Mouse (Mus musculus): ENCODE measurements around the gene Ptges3. TPM values are rescaled to one million over a fixed set of nuclear protein-coding genes. Genes with fewer than 3 reads are reported as not detected.

Gene Ptges3
- 493 and 571 TPM in 2 replicates for polyA plus RNA-seq (2015; fragmentation: Nextera tagmentation; extraction: Ambion mirVana)

- H3K27me3 ChIP-seq = no peaks in the 10 kb centered on the region
- H3K4me3 ChIP-seq (replicated peaks) = peak within 1 kb of the TSS; percentile 94
- peak; percentile 94 for ATAC-seq (replicated peaks; ENCODE audit: low FRiP score)
- peak within 1 kb of the TSS; percentile 98 for H3K27ac ChIP-seq
- peaks cover 14% of the 10 kb centered on the region for H3K36me3 ChIP-seq
- H3K9me3 ChIP-seq (replicated peaks) = no peaks in the 10 kb centered on the region
- H3K4me1 ChIP-seq = peaks cover 25% of the 10 kb centered on the region
- peak within 1 kb of the TSS; percentile 89 for H3K4me2 ChIP-seq
- 0% methylated on average over 52 of the region's 72 CpGs for WGBS
- peak within 1 kb of the TSS; percentile 83 for H3K9ac ChIP-seq
These were observed at the start of gene Ptges3 for GRCm38 (mm10) chr10:128058601-128059151. TSS of gene Ptges3 (plus strand) at chr10:128058954.

DNA sequence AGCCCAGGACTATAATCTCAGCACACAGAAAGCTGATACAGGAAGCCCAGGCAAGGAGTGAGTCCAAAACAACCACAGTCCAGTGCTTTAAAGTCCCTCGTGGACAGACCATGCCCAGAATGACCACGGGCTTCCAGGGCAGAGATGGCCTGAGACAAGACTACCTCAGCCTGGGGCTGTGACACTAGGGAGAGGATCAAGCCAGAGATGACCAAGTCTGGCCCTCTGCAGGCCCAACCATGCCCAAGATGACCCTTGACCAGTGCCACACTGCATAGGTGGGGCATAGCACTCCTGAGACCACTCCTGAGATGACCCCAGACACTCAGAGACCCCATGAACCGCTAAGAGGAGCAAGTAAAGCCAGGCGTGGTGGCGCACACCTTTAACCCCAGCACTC lies 49.0 kb upstream of the Ptges3 start:
- Histone ChIP-seq H3K27me3 (no peaks in the 10 kb centered on the region), H3K9me3 (replicated peaks) (no peaks in the 10 kb centered on the region), H3K4me2 (no peak overlapping the region), H3K4me1 (no peaks in the 10 kb centered on the region), H3K36me3 (no peaks in the 10 kb centered on the region), H3K4me3 (replicated peaks) (no peak overlapping the region), H3K9ac (no peak overlapping the region), H3K27ac (no peak overlapping the region)
- 83% methylated on average over 5 of the region's 5 CpGs for WGBS
- no peak for ATAC-seq (replicated peaks; ENCODE audit: low FRiP score)

DNA sequence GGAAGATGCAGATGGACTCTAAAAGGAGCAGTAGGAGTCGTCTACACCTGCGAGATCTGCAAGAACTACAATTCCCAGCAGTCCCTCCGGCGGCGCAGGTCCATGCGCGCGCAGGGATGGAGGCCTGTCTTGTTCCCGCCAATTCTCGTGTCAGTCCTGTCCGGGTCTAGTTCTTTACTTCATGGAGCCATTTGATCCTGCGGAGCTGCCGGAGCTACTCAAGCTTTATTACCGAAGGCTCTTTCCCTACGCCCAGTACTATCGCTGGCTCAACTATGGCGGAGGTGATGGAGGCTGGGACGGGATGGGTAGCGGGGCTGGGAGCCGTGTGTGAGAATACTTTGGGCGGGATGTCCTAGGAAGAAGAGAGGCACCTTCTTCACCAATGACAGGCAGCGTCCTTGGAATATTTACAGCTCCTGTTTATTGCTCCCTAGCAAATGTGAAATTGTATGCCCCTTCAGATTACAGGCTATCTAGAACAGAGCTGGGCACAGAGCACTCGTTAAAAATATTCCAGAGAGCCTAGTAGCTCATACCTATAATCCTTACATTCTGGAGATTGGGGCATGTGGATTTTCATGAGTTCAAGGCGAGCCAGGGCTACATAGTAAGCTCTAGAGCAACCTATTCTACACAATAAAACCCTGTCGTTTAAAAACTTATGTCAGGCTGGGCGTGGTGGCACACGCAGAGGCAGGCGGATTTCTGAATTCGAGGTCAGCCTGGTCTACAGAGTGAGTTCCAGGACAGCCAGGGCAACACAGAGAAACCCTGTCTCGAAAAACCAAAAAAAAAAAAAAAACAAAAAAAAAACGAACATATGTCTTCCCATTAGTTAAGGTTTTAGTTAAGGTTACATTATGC lies 43.5 kb upstream of the Ptges3 start, which contains the start of gene Prim1:
TSS of gene Prim1 (plus strand) at position 101 of the 867 bp plus-strand sequence.
- Histone ChIP-seq H3K36me3 (peaks cover 24% of the 10 kb centered on the region), H3K4me2 (peak within 1 kb of the TSS; percentile 78), H3K27me3 (no peaks in the 10 kb centered on the region), H3K4me3 (replicated peaks) (peak within 1 kb of the TSS; percentile 79), H3K9me3 (replicated peaks) (no peaks in the 10 kb centered on the region), H3K27ac (peak within 1 kb of the TSS; percentile 89), H3K4me1 (no peaks in the 10 kb centered on the region), H3K9ac (peak within 1 kb of the TSS; percentile 69)
- peak; percentile 96 for ATAC-seq (replicated peaks; ENCODE audit: low FRiP score)
- WGBS = 4% methylated on average over 31 of the region's 31 CpGs

- Histone ChIP-seq H3K4me3 (replicated peaks) (no peak overlapping the region), H3K4me2 (no peak overlapping the region), H3K4me1 (no peaks in the 10 kb centered on the region), H3K36me3 (peaks cover 90% of the 10 kb centered on the region), H3K9me3 (replicated peaks) (no peaks in the 10 kb centered on the region), H3K27me3 (no peaks in the 10 kb centered on the region), H3K27ac (no peak overlapping the region), H3K9ac (no peak overlapping the region)
- no peak for ATAC-seq (replicated peaks; ENCODE audit: low FRiP score)
- 96% methylated on average over 5 of the region's 5 CpGs for WGBS
These were observed 36.6 kb upstream of the Ptges3 start for GRCm38 (mm10) chr10:128022196-128022595.

DNA sequence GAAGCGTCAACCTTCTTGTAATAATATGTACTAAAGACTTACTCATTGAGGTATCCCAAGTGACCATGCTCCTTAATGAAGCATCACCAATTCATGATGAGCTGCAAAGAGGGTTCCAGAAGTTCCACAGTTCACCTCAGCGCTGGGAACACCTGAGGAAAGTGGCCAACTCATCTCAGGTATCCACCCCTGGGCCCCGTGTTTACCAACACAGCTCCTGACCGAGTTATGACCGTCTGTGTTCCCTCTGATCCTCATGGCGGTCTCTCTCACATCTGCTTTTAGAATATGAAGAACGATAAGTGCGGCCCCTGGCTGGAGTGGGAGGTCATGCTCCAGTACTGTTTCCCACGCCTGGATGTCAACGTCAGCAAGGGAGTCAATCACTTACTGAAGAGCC lies 35.3 kb upstream of the Ptges3 start:
- Histone ChIP-seq H3K9ac (no peak overlapping the region), H3K27me3 (no peaks in the 10 kb centered on the region), H3K4me1 (no peaks in the 10 kb centered on the region), H3K4me2 (no peak overlapping the region), H3K4me3 (replicated peaks) (no peak overlapping the region), H3K27ac (no peak overlapping the region), H3K36me3 (peaks cover 95% of the 10 kb centered on the region), H3K9me3 (replicated peaks) (no peaks in the 10 kb centered on the region)
- 94% methylated on average over 10 of the region's 10 CpGs for WGBS
- ATAC-seq (replicated peaks; ENCODE audit: low FRiP score) = no peak

- no peaks in the 10 kb centered on the region for H3K9me3 ChIP-seq (replicated peaks)
- H3K4me3 ChIP-seq (replicated peaks) = no peak overlapping the region
- WGBS = 90% methylated on average over 7 of the region's 7 CpGs
- no peak overlapping the region for H3K9ac ChIP-seq
- H3K27me3 ChIP-seq = no peaks in the 10 kb centered on the region
- H3K4me2 ChIP-seq = no peak overlapping the region
- H3K36me3 ChIP-seq = peaks cover 61% of the 10 kb centered on the region
- ATAC-seq (replicated peaks; ENCODE audit: low FRiP score) = no peak
- peaks cover 5% of the 10 kb centered on the region for H3K4me1 ChIP-seq
- 0 out of 2 replicates have a peak overlapping the region, but pooled peaks have one; percentile 19 for H3K27ac ChIP-seq
These were observed 28.8 kb upstream of the Ptges3 start for GRCm38 (mm10) chr10:128029931-128030330.

DNA sequence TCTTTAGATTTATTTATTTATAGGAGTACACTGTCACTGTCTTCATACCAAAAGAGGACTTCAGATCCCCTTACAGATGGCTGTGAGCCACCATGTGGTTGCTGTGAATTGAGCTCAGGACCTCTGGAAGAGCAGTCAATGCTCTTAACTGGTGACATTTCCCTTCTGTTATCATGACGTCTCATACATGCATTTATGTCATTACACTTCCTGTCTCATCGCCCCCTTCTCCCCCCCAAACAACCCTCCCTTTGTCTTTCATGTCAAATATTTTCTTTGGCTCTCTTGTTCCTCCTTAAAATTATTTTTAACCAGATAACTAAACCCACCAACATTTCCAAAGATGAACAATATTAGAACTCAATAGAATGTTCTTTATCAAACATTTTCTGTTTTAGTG lies 27.9 kb upstream of the Ptges3 start:
- peaks cover 54% of the 10 kb centered on the region for H3K36me3 ChIP-seq
- no peak overlapping the region for H3K9ac ChIP-seq
- H3K27me3 ChIP-seq = no peaks in the 10 kb centered on the region
- H3K4me1 ChIP-seq = peaks cover 5% of the 10 kb centered on the region
- no peak overlapping the region for H3K4me3 ChIP-seq (replicated peaks)
- no peak overlapping the region for H3K27ac ChIP-seq
- no peaks in the 10 kb centered on the region for H3K9me3 ChIP-seq (replicated peaks)
- no peak for ATAC-seq (replicated peaks; ENCODE audit: low FRiP score)
- WGBS = 59% methylated on average over 2 of the region's 2 CpGs
- H3K4me2 ChIP-seq = no peak overlapping the region

DNA sequence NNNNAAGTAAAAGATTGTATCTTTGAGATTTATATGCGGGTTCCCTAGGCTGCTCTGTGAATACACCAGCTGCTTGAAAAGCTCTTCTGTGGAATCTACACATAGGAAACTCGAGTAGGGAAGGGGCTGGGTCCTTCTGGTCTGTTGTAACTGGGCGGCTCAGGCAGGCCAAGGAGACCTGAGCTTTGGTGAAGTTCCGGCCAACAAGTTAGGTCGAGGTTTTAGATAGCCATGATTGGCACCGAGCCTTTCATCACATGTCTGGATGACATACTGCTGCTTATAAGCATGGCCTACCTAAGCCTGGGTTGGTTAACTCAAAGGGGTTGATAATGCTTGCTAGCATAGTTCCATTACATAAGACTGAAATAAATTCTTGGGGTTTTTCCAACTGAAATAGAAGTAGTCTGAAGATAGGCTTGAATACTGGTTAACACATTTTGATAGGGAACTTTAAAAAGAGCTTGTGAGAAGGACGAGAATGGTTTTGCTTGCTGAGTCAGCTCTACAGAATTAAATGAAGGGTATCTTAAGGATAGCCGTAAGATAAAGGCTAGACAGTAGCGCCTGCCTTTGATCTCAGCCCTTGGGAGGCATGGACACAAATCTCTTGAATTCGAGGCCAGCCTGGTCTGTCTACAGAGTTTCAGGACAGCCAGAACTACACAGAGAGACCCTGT lies 21.9 kb upstream of the Ptges3 start:
- Histone ChIP-seq H3K9ac (peak overlapping the region; percentile 97), H3K36me3 (peaks cover 41% of the 10 kb centered on the region), H3K27ac (peak overlapping the region; percentile 98), H3K27me3 (no peaks in the 10 kb centered on the region), H3K4me3 (replicated peaks) (peak overlapping the region; percentile 86), H3K4me1 (peaks cover 48% of the 10 kb centered on the region), H3K4me2 (peak overlapping the region; percentile 70), H3K9me3 (replicated peaks) (no peaks in the 10 kb centered on the region)
- 2% methylated on average over 10 of the region's 10 CpGs for WGBS
- no peak for ATAC-seq (replicated peaks; ENCODE audit: low FRiP score)

- Histone ChIP-seq H3K9ac (peak overlapping the region; percentile 42), H3K36me3 (peaks cover 51% of the 10 kb centered on the region), H3K9me3 (replicated peaks) (no peaks in the 10 kb centered on the region), H3K4me3 (replicated peaks) (peak overlapping the region; percentile 21), H3K27ac (no peak overlapping the region), H3K27me3 (no peaks in the 10 kb centered on the region), H3K4me1 (peaks cover 57% of the 10 kb centered on the region), H3K4me2 (peak overlapping the region; percentile 70)
- no peak for ATAC-seq (replicated peaks; ENCODE audit: low FRiP score)
- WGBS = 70% methylated on average over 3 of the region's 3 CpGs
These were observed 20.8 kb upstream of the Ptges3 start for GRCm38 (mm10) chr10:128037921-128038320.

DNA sequence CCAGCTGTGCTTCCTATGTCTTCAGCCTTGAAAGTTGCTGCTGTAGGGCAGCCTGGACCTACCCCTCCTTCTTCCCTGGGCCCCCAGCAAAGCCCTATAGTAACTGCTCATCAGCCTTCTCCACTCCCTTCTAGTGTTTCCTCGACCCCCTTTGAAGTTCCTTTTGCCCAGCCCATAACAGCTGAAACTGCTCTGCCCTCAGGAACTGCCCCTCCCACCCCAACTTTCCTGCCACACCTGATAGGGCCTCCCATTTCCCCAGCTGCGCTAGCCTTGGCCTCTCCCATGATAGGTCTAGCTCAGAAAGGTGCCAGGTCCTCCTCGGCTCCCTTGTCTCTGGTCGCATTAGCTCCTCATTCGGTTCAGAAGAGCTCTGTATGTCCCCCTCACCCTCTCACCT lies 19.6 kb upstream of the Ptges3 start:
- Histone ChIP-seq H3K4me1 (peaks cover 69% of the 10 kb centered on the region), H3K9ac (0 out of 2 replicates have a peak overlapping the region, but pooled peaks have one; percentile 42), H3K36me3 (peaks cover 64% of the 10 kb centered on the region), H3K4me3 (replicated peaks) (no peak overlapping the region), H3K27ac (no peak overlapping the region), H3K4me2 (peak overlapping the region; percentile 70), H3K9me3 (replicated peaks) (no peaks in the 10 kb centered on the region), H3K27me3 (no peaks in the 10 kb centered on the region)
- ATAC-seq (replicated peaks; ENCODE audit: low FRiP score) = no peak
- 20% methylated on average over 5 of the region's 5 CpGs for WGBS

DNA sequence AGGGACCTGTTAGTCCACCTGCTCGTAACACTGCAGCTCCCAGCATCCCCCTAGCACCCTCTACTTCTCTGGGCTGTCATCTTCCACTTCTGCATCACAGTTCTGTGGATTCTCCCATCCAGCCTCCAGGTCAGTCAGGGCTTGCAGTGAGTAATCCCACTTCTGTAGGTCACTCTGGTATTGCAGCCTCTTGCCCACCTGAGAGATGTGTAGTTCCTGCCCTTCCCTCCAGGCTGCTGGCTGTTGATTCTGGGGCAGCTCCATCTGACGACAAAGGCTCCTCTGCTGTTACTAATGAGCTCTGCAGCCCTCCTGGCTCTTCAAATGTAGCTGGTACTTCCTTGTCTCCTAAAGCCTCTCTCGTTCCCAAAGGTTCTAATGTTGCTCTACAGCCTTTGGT lies 18.9 kb upstream of the Ptges3 start:
- H3K4me1 ChIP-seq = peaks cover 72% of the 10 kb centered on the region
- H3K36me3 ChIP-seq = peaks cover 71% of the 10 kb centered on the region
- no peak for ATAC-seq (replicated peaks; ENCODE audit: low FRiP score)
- no peak overlapping the region for H3K9ac ChIP-seq
- no peak overlapping the region for H3K27ac ChIP-seq
- H3K4me3 ChIP-seq (replicated peaks) = no peak overlapping the region
- H3K27me3 ChIP-seq = no peaks in the 10 kb centered on the region
- H3K4me2 ChIP-seq = no peak overlapping the region
- no peaks in the 10 kb centered on the region for H3K9me3 ChIP-seq (replicated peaks)
- 69% methylated on average over 3 of the region's 3 CpGs for WGBS

- Histone ChIP-seq H3K4me1 (peaks cover 73% of the 10 kb centered on the region), H3K36me3 (peaks cover 75% of the 10 kb centered on the region), H3K9ac (no peak overlapping the region), H3K4me2 (no peak overlapping the region), H3K4me3 (replicated peaks) (no peak overlapping the region), H3K27me3 (no peaks in the 10 kb centered on the region), H3K9me3 (replicated peaks) (no peaks in the 10 kb centered on the region), H3K27ac (no peak overlapping the region)
- no peak for ATAC-seq (replicated peaks; ENCODE audit: low FRiP score)
- 82% methylated on average over 5 of the region's 5 CpGs for WGBS
These were observed 18.5 kb upstream of the Ptges3 start for GRCm38 (mm10) chr10:128040293-128040692.

Data from kidney, embryonic 15.5 days (tissue).